Mouse (Mus musculus) ES-Bruce4 (cell line): ENCODE measurements at regions not wholly inside any gene's neighbourhood (a gene's known extent, or its start where the extent isn't known, plus 50 kb on each side); places are given as distances from the start of the nearest gene placed in this dataset.

Source experiments
- CTCF ChIP-seq: IDR thresholded peaks from one replicate; pipeline ENCODE4 v1.8.1; 2011; ENCODE audit warnings: low read depth, low read length
- EP300 ChIP-seq: IDR thresholded peaks from 2 replicates; pipeline ENCODE4 v1.6.1; 2011; ENCODE audit warnings: low read depth, low read length; ENCODE audit not compliant: insufficient read depth
- POLR2A ChIP-seq: IDR thresholded peaks from one replicate; pipeline ENCODE4 v1.8.1; 2011; ENCODE audit warnings: low read length; ENCODE audit not compliant: insufficient read depth

DNA sequence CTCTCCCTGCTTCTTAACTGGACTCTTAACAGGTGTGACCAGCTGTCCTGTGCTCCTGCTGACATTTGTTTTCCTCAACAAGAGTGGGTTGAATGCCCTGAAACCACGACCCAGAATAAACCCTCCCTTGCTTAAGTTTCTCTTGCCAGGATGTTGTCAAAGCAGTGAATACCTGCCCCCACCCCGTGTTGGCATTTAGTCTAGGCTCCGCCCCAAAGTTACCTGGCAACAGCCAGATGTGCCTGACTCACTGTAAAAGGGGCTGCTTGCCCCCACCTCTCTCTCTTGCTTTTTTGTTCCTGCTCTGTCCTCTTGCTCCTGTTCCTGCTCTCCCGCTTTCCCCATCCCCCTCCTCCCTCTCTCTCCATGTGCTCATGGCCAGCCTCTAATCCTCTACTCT is 51.9 kb upstream of the Mmp2 start:
- TF ChIP-seq CTCF, result no peak
- no peak for TF ChIP-seq POLR2A
- 0 out of 2 replicates have a peak, but pooled peaks have one; percentile 13 for TF ChIP-seq EP300
